Mouse (Mus musculus) G1E (cell line): ENCODE results near the gene Cdkl5. TPM values are rescaled to one million over a fixed set of nuclear protein-coding genes. Genes with fewer than 3 reads are reported as not detected.
"Not testable (repeated sequence)": the region's sequence is repeated elsewhere in the genome, so short reads cannot be mapped to it uniquely, and the experiment has no call there.

Experiments used
- ATAC-seq: 2 replicates; pipeline ENCODE4 v1.8.0; 2016; ENCODE audit warnings: mild to moderate bottlenecking; ENCODE audit not compliant: insufficient number of reproducible peaks, poor library complexity, low FRiP score, severe bottlenecking; ENCODE audit errors: extremely low read depth
- DNase-seq: peaks from one replicate; pipeline ENCODE4 v3.0.0; 2012; ENCODE audit warnings: low spot score
- H3K27me3 ChIP-seq: 2 replicates; pipeline ENCODE4 v1.6.1; 2012; ENCODE audit warnings: mild to moderate bottlenecking, low read length, inconsistent platforms; ENCODE audit not compliant: insufficient read depth
- H3K36me3 ChIP-seq: replicated peaks from 2 replicates; pipeline ENCODE3; 2012; ENCODE audit warnings: mild to moderate bottlenecking, inconsistent platforms
- H3K4me1 ChIP-seq: 2 replicates; pipeline ENCODE4 v1.6.1; 2012; ENCODE audit warnings: low read depth, low read length, inconsistent platforms, mixed read lengths; ENCODE audit not compliant: insufficient read depth
- H3K4me3 ChIP-seq: 2 replicates; pipeline ENCODE4 v1.5.1; 2012; ENCODE audit warnings: low read depth, mild to moderate bottlenecking, inconsistent platforms, low read length, moderate library complexity, mixed read lengths
- H3K9me3 ChIP-seq: replicated peaks from 2 replicates; pipeline ENCODE4 v1.6.1; 2012; ENCODE audit warnings: inconsistent platforms
- CTCF ChIP-seq: IDR thresholded peaks from 2 replicates; pipeline ENCODE4 v1.5.1; 2012; ENCODE audit warnings: low read depth, low read length, inconsistent platforms, mixed read lengths
- GATA1 ChIP-seq: IDR thresholded peaks from 2 replicates; pipeline ENCODE4 v1.6.1; 2012; ENCODE audit warnings: borderline replicate concordance, low read length, inconsistent platforms, mixed read lengths
- GATA2 ChIP-seq: IDR thresholded peaks from 2 replicates; pipeline ENCODE4 v1.6.1; 2012; ENCODE audit warnings: low read depth, low read length, inconsistent platforms, borderline replicate concordance
- POLR2AphosphoS5 ChIP-seq: IDR thresholded peaks from 2 replicates; pipeline ENCODE4 v1.6.1; 2012; ENCODE audit warnings: low read depth, low read length, inconsistent platforms; ENCODE audit not compliant: insufficient replicate concordance
- TAL1 ChIP-seq: conservative IDR thresholded peaks from 2 replicates; pipeline ENCODE4 v1.6.1; 2012; ENCODE audit warnings: low read depth, low read length, inconsistent platforms, mixed read lengths
- polyA plus RNA-seq: library from polyadenylated mRNA; stranded (reverse); fragments of >175 nt; gene quantifications from 2 replicates; pipeline ENCODE4 v1.2.3, GENCODE M21; 2012
- total RNA-seq, 2 experiments: library from RNA; stranded (forward) in 1 of 2; stranded (reverse) in 1 of 2; fragments of 200-1000 nt in 1 of 2; fragments of >200 nt in 1 of 2; fragmentation: Nextera tagmentation in 1 of 2; gene quantifications; 2 replicates each; pipeline ENCODE4 v1.2.3; 2014 to 2017

Gene Cdkl5
- total and polyA plus RNA-seq, 3 experiments = 0.01 to 2.5 (median 0.93) TPM

- H3K4me3 ChIP-seq = no peak overlapping the region
- no peaks in the 10 kb centered on the region for H3K36me3 ChIP-seq
- H3K27me3 ChIP-seq = no peaks in the 10 kb centered on the region
- ATAC-seq = no peak
- TF ChIP-seq TAL1 (no peak), GATA1 (no peak), GATA2 (no peak), POLR2AphosphoS5 (no peak), CTCF (no peak)
- no peak for DNase-seq
- H3K4me1 ChIP-seq = no peaks in the 10 kb centered on the region
- H3K9me3 ChIP-seq = no peaks in the 10 kb centered on the region
Measured at GRCm38 (mm10) chrX:160808226-160808625, 186.3 kb downstream of the Cdkl5 start.

GRCm38 (mm10) chrX:160804409-160805150 is 189.9 kb downstream of the Cdkl5 start:
- Histone ChIP-seq H3K9me3 (no peaks in the 10 kb centered on the region), H3K27me3 (no peaks in the 10 kb centered on the region), H3K4me3 (no peak overlapping the region), H3K4me1 (no peaks in the 10 kb centered on the region), H3K36me3 (no peaks in the 10 kb centered on the region)
- no peak for ATAC-seq
- no peak for TF ChIP-seq GATA1
- no peak for DNase-seq

DNA sequence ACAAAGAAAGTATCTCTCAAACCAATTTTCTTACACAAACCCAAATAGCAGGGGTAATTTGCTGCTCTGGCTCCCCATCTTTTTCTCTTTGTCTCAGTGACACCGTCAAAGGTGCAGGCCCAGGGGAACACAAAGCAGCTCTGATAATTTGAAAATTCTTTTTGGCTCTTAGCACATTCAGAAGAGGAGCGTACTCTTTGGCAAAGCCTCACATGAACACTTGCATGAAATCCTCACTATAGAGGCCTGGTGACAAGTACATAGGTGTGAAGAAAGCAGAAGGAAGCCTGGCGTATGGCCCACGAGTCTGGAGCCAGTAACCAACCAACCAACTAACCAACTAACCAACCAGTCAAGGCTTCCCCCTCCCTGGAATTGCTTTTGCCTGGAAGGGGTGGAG is 199.6 kb downstream of the Cdkl5 start:
- no peaks in the 10 kb centered on the region for H3K9me3 ChIP-seq
- ATAC-seq (no peak), DNase-seq (no peak)
- H3K36me3 ChIP-seq = no peaks in the 10 kb centered on the region
- H3K4me1 ChIP-seq = no peaks in the 10 kb centered on the region
- no peak for TF ChIP-seq CTCF
- no peak for TF ChIP-seq GATA2
- no peak for TF ChIP-seq TAL1
- no peak for TF ChIP-seq GATA1
- no peak for TF ChIP-seq POLR2AphosphoS5
- no peaks in the 10 kb centered on the region for H3K27me3 ChIP-seq
- no peak overlapping the region for H3K4me3 ChIP-seq

GRCm38 (mm10) chrX:160782276-160782675 is 212.2 kb downstream of the Cdkl5 start:
- Histone ChIP-seq H3K9me3 (no peaks in the 10 kb centered on the region), H3K4me1 (no peaks in the 10 kb centered on the region), H3K4me3 (no peak overlapping the region), H3K27me3 (no peaks in the 10 kb centered on the region), H3K36me3 (no peaks in the 10 kb centered on the region)
- no peak for ATAC-seq
- no peak for DNase-seq
- no peak for TF ChIP-seq GATA1
- TF ChIP-seq TAL1 = no peak

DNA sequence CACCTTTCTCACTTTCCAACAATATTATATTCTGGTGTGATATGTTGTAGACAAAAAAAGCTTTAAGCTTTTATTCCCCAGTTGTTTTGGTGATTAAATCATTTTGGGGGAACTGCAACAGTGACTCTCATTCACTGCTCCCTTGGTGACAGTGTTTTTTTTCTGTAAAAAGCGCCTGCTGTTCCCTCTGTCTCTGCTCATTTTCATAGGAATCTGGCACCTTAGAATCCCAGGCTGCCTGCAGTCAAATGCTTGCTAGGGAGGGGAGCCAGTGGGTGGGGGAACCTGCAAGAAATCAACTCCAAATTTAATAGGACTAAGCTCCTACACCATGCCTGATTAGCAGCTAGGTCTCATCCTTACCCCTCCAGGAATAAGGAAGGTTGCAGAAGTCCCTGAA is 221.5 kb downstream of the Cdkl5 start:
- no peaks in the 10 kb centered on the region for H3K36me3 ChIP-seq
- H3K4me3 ChIP-seq = no peak overlapping the region
- ATAC-seq = no peak
- no peaks in the 10 kb centered on the region for H3K27me3 ChIP-seq
- H3K9me3 ChIP-seq = no peaks in the 10 kb centered on the region
- TF ChIP-seq GATA2 (no peak), GATA1 (no peak), TAL1 (no peak), POLR2AphosphoS5 (no peak), CTCF (no peak)
- H3K4me1 ChIP-seq = no peaks in the 10 kb centered on the region
- DNase-seq = no peak

DNA sequence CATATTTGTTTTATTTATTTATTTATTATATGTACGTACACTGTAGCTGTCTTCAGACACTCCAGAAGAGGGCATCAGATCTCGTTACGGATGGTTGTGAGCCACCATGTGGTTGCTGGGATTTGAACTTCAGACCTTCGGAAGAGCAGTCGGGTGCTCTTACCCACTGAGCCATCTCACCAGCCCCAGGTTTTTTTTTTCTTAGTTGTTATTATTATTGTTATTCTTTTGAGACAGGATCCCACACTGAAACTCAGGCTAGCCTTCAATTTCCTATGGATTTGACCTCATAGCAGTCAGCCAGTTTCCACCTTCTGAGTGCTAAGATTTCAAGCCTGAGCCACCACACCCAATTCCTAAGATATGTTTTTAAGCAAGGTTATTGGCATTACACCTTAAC is 224.9 kb downstream of the Cdkl5 start:
- H3K27me3 ChIP-seq, H3K4me1 ChIP-seq, H3K4me3 ChIP-seq, H3K9me3 ChIP-seq, H3K36me3 ChIP-seq, ATAC-seq, DNase-seq: not testable (repeated sequence)

GRCm38 (mm10) chrX:160767713-160768112 is 226.8 kb downstream of the Cdkl5 start, which contains the start of gene Rs1:
Gene Rs1, plus strand, starts transcription at chrX:160768013.
- Histone ChIP-seq H3K36me3 (no peaks in the 10 kb centered on the region), H3K27me3 (no peaks in the 10 kb centered on the region), H3K4me1 (0 out of 2 replicates have a peak, but pooled peaks cover 2% of the 10 kb centered on the region), H3K9me3 (no peaks in the 10 kb centered on the region), H3K4me3 (no peak within 1 kb of the TSS)
- ATAC-seq = no peak
- DNase-seq = no peak
- TF ChIP-seq GATA2 (no peak), GATA1 (no peak), POLR2AphosphoS5 (no peak), TAL1 (no peak), CTCF (no peak)
